Mouse (Mus musculus) adrenal gland, postnatal 36 days (tissue): Measurements from ENCODE around the gene Slc5a10. TPM values are rescaled to one million over a fixed set of nuclear protein-coding genes. Genes with fewer than 3 reads are reported as not detected.
A peak's percentile ranks its signal among the peaks of the same experiment; 100 is the strongest.
"Not testable (repeated sequence)": the region's sequence is repeated elsewhere in the genome, so short reads cannot be mapped to it uniquely, and the experiment has no call there.

ENCODE experiments used
- DNase-seq, 2 experiments: peaks; one replicate each; pipeline ENCODE4 v3.0.0; 2021; ENCODE audit warnings: mixed read lengths in 1 of 2
- total RNA-seq, 2 experiments: library from RNA; stranded (reverse); gene quantifications; 2 replicates each; pipeline ENCODE4 v1.2.3; 2021

The Slc5a10 gene
- total RNA-seq, 2 experiments from 2014 or later = 0.13 TPM; not detected in 1

- peak; percentile 37 to 59 for DNase-seq
Observed at GRCm38 (mm10) chr11:61647956-61648748, 72.5 kb downstream of the Slc5a10 start.

DNA sequence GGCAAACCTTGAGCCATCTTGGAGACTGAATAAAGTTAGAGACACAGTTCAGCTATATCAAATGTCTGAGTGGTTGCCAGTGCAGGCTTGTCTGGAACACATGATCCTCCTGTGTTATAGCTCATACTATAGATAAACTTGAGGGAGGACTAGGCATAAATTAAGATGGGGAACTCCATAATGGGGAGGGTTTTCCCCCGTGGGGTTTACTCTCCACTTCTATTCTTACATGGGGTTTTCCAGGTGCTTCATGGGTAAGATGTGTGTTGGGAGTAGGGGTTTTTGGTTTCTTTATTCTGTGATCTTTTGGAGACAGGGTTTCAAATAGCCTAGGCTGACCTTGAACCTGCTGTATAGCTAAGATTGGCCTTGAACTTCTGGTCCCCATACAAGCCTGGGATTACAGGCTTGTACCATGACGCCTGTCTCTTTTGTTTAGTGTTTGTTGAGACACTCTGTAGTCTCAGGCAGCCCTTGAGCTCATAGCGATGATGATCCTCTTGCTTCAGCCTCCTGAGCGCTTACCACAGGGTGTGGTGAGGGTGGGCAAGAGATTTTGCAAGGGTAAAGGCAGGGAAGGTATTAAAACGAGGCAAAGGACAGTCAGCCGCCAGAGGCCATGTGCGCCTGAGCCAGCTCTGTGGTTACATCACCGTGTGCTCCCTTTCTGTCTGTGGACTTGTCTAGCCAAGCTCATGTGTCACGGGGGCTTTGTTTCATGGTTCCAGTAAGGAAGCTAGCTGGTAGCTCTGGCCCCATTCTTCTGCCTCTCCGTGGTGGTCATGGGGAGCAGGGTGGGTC is 73.3 kb downstream of the Slc5a10 start:
- peak in 1 of 2 experiments; percentile 20 for DNase-seq

DNA sequence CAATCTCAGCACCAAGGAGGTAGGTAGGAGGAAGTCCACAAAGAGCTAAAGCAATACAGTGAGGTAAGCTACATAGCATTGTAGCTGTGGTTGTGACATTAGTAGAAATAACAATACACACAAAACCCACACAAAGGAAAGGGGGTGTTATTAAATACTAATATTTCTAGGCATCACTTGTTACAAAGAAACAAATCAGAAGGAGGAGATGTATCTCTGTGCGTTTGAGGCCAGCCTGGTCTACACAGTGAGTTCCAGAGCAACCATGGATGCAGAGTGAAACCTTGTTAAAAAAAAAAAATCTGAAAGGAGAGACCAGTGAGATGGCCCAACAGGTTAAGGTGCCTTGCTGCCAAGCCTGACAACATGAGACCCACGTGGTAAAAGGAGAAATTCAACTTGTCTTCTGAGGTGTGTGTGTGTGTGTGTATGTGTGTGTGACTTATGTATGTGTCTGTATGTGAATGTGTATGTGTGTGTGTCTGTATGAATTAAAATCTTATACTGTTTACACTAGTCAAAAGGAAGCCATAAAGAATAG is 74.1 kb downstream of the Slc5a10 start:
- DNase-seq = no peak

GRCm38 (mm10) chr11:61645357-61645857 is 75.2 kb downstream of the Slc5a10 start:
- DNase-seq = no peak

DNA sequence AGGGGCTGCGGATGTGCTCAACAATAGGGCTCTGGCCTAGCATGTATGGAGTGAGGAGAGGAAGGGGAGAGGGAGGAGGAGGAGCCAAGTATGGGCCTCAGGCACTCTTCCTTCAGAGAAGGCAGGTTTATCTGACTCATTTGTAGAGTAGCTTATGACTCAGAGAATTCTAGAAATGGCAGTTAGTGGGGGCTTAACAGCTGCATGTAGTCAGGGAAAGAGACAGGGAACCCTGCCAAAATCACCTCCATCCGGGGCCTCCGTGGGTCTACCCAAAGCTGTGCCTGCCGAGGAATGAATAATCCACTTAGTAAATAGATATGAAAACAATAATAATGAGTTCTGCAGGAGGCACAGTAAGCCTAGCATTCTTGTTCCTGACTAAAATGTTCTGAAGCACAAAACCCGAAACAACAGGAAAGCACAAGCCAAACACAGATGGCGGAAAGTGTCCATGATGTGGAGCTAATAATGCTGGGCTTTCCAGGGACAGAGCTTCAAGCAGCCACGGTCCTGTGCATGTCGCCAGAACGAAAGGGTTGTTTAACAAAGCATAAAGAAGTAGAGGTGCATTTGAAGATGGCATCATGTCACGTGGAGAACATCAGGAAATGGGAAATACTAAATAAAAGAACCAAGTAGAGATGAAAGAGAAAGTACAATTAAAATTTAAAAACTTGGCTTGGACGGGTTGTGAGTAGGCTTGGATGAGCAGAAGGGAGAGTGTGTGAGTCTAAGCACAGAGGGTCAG is 75.9 kb downstream of the Slc5a10 start:
- peak in 1 of 2 experiments; percentile 8 for DNase-seq

DNA sequence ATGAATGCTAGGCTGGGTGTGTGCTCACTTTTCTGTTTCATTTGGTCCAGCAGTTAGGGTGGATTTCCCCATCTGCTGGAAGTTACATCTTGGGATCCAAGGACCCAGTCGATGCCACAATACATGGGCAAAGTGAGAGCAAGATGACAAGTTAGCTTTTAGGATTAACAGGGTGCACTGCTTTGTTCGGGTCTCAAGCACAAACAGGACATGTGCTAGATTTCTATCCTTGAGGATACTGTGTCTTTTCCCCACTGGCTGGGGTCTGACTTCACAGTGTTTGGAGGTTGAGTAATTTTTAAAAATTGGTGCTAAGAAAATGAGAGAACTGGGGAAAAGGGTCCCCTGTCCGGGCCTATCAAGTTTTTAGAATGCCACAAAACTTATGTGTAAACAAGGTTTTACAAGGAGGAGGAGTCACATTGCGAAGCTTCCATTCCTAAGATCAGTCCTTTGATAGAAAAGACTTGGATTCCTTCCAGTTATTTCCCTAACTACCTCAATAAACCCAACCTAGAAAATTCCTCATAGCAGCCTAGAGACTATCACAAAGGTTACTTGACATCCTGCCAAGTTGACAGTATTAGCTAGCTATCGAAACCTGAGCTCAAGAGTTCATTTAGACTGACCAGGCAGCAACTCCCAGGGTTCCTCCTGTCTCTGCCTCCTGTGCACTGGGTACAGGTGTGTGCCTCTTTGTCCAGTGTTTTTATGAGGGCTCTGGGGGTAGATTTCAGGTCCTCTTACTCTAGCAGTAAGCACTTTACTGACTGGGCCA is 77.3 kb downstream of the Slc5a10 start:
- DNase-seq = no peak

DNA sequence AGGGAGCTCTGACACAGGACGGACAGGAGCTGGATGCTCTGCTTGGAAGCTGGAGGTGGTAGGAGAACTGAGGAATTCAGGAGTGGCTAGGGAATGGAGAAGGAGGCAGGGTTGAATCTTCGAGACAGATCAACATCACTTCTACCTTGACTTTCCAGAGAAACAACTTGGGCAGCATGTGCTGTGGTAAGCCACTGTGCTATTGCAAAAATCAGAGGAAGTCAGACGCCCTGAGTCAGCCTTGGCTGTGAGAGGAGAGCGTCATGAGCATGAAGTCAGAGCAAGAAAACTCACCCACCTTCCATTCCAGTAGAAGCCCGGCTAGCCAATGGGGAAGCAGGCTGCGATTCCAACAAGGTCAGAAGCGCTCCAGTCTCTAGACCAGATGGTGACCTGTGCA is 78.5 kb downstream of the Slc5a10 start:
- DNase-seq = peak in 1 of 2 experiments; percentile 11

DNA sequence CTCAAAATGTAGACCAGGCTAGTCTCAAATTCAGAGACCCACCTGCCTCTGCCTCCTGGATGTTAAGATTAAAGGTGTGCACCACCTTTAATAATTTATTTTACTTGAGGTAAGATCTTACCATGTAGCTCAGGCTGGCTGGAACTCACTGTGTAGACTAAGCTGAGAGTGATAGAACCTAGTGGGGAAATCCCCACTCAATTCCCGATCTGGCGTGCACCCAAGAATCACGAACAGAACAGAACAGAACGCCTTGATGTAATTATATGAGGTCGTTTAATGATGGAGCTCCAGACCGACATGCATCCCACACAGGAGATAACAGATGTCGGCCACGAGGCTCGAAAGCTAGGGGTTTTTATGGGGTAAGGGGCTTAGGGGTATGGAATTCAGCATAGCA is 80.0 kb downstream of the Slc5a10 start:
- not testable (repeated sequence) for DNase-seq

DNA sequence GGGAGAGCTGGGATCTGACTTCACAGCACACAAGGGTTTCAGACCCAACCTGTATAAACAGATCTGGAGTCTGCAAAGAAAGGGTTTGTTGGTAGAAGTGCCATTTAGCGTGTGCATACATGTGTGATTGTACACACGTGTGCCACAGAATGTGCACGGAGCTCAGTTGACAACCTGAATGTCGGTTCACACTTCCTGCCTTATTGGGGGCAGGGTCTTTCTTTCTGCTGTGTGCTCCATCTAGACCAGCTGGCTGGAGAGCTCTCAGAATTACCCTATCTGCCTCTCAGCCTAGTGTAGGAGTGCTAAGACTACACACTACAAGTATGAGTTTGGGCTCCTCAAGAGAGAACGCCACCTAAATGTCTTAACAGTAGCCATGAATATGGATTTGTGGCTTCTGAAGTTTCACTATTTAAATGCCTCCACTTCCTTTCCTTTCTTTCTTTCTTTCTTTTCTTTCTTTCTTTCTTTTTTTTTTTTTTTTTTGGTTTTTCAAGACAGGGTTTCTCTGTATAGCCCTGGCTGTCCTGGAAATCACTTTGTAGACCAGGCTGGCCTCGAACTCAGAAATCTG is 80.9 kb downstream of the Slc5a10 start:
- DNase-seq = no peak

GRCm38 (mm10) chr11:61638764-61639536 is 81.7 kb downstream of the Slc5a10 start:
- no peak for DNase-seq

DNA sequence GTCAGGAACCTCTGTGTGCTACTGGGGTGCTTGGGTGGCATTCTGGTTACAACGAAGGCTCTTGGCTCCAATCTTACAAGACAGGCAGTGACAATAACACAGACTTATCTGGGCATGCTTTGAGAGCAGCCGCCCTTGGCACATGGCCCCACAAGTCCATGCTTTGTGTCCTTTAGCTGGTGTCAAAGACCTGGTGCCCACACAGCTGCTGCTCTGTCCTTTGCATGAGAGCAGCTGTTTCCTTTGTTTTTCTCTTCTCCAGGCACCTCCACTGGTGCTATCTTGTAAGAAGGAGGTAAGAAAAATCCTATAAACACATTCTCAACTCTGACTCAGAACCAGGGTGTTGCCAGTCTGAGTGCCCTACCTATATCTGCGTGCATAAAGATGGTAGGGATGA is 82.8 kb downstream of the Slc5a10 start:
- DNase-seq = no peak

GRCm38 (mm10) chr11:61637413-61637812 is 83.2 kb downstream of the Slc5a10 start:
- no peak for DNase-seq

DNA sequence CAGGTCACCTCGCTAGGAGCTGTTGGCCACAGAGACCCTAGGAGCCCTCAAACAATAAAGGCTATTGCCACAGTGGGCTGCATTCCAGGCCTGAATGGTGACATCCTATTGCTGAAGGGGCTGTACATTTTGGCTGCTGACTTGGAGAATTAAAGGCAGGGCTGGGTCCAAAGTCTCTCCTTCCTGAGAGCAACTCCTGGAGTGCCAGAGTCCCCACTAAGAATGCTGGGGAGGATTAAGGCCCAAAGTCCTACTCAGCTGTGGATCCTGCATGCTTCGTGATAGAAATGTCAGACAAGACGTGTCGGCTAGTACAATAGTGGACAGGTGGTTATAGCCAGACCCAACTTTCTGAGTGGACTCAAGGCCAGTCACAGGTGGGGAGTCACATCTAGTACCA is 84.3 kb downstream of the Slc5a10 start:
- not testable (repeated sequence) for DNase-seq

GRCm38 (mm10) chr11:61629621-61630020 is 91.0 kb downstream of the Slc5a10 start:
- DNase-seq = peak in 1 of 2 experiments; percentile 27

DNA sequence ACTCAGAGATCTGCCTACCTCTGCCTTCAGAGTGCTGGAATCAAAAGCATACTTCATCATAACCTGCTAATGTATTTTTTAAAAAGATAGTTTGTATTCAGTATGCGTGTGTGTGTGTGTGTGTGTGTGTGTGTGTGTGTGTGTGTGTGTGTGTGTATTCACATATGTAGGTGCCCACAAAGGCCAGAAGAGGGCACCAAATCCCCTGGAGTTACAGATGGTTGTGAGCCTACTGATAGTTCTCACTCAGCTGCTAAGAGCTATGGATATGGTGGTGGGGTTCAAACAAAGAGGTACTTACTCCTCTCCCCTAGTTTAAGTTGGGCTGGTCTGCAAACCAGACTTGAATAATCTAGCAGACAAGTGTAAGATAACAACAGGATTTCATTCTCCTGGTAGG is 94.1 kb downstream of the Slc5a10 start:
- no peak for DNase-seq

GRCm38 (mm10) chr11:61625136-61625535 is 95.5 kb downstream of the Slc5a10 start:
- DNase-seq = no peak
